Mouse (Mus musculus) neural tube, embryonic 11.5 days (tissue): ENCODE results near the gene Ajap1. TPM values are rescaled to one million over a fixed set of nuclear protein-coding genes. Genes with fewer than 3 reads are reported as not detected.
A peak's percentile ranks its signal among the peaks of the same experiment; 100 is the strongest.

ENCODE experiments used
- ATAC-seq: fragments of 200-750 bp; cut with Nextera tagmentation; 2 replicates; pipeline ENCODE4 v1.8.0; 2017; ENCODE audit warnings: moderate number of reproducible peaks, mild to moderate bottlenecking, moderate TSS enrichment, moderate library complexity; ENCODE audit not compliant: insufficient read depth, low FRiP score, low TSS enrichment
- DNase-seq: peaks from one replicate; pipeline ENCODE4 v3.0.0-alpha.2; 2015; ENCODE audit warnings: low spot score
- H3K27ac ChIP-seq: fragments of 300-500 bp; sonication (generic); 2 replicates; pipeline ENCODE4 v1.5.1; 2014; ENCODE audit warnings: low read depth, mild to moderate bottlenecking, low read length
- H3K27me3 ChIP-seq: fragments of 300-500 bp; sonication (generic); 2 replicates; pipeline ENCODE4 v1.6.1; 2014; ENCODE audit warnings: mild to moderate bottlenecking, low read length, mixed read lengths; ENCODE audit not compliant: control insufficient read depth, insufficient read depth
- H3K36me3 ChIP-seq: fragments of 300-500 bp; sonication (generic); 2 replicates; pipeline ENCODE4 v1.6.1; 2014; ENCODE audit warnings: mild to moderate bottlenecking, low read length, moderate library complexity, mixed read lengths; ENCODE audit not compliant: control insufficient read depth, insufficient read depth
- H3K4me1 ChIP-seq: fragments of 300-500 bp; sonication (generic); 2 replicates; pipeline ENCODE4 v1.6.1; 2014; ENCODE audit warnings: low read length, mixed read lengths; ENCODE audit not compliant: control insufficient read depth, insufficient read depth
- H3K4me2 ChIP-seq: fragments of 300-500 bp; sonication (generic); 2 replicates; pipeline ENCODE4 v1.6.1; 2014; ENCODE audit warnings: low read depth, mild to moderate bottlenecking, moderate library complexity
- H3K4me3 ChIP-seq: fragments of 300-500 bp; sonication (generic); 2 replicates; pipeline ENCODE4 v1.5.1; 2014; ENCODE audit warnings: low read depth, low read length
- H3K9ac ChIP-seq: fragments of 300-500 bp; sonication (generic); 2 replicates; pipeline ENCODE4 v1.6.1; 2014; ENCODE audit warnings: mild to moderate bottlenecking, low read length
- H3K9me3 ChIP-seq: fragments of 300-500 bp; sonication (generic); 2 replicates; pipeline ENCODE4 v1.6.1; 2016; ENCODE audit warnings: low read length; ENCODE audit not compliant: control insufficient read depth
- WGBS: fragments of 180-500 bp; shearing (Covaris S2); extraction: QIAGEN DNeasy Blood & Tissue Kit; methylation state at CpG from one replicate; pipeline ENCODE4 v1.1.7; 2014; 5-methylcytosine and 5-hydroxymethylcytosine counted together
- polyA plus RNA-seq: library from polyadenylated mRNA; unstranded; fragments of >200 nt; fragmentation: Nextera tagmentation; extraction: Ambion mirVana; gene quantifications from 2 replicates; pipeline ENCODE4 v1.2.1, GENCODE M21; 2014

The Ajap1 gene
- 3.3 and 5.0 TPM in 2 replicates for polyA plus RNA-seq

DNA sequence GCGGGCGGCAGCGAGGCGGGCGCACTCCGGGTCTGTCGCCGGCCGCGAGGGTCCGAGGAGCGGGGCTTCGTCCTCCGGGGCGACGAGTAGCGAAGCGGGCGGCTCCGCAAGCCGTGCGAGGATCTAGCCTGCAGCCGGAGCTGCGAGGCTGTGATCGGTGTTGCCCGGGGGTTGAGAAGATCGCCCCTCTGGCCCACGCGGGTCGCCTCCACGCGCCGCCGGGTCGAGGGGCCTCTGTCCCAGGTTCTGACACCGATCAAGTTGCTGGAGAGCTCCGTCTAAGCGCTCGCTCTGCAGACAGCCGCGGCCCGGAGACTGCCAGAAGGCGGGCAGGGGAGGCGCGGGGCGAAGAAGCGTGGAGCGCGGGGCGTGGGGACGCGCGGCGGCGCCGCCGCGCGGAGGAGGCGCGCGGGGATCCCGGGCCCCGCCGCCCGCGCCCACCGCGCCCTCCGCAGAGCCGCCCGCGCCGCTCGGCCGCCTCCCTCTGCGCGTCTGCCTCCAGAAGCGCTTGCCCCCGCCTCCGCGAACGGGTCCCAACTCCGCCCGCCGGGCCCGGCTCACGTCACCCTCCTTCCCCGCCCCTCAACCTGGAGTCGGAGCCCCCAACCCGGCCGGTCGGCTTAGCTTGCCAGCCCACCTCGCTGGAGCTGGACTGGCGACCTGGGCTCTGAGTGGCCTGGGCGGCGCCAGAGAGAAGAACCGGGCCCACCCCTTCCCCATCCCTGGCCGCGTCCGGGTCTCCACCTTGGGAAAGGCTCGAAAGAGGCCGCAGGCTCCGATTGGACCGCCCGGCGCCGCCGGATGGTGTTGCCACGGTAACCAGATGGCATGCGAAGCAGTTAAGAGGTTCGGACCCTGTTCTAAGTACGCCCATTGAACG is at the start of gene Ajap1:
TSS of gene Ajap1 (minus strand) at position 353 of the 880 bp plus-strand sequence.
- peaks cover 28% of the 10 kb centered on the region for H3K27me3 ChIP-seq
- H3K9ac ChIP-seq: peak within 1 kb of the TSS; percentile 78
- peak within 1 kb of the TSS; percentile 53 for H3K27ac ChIP-seq
- WGBS: under 1% methylated on average over 81 of the region's 114 CpGs
- no peaks in the 10 kb centered on the region for H3K9me3 ChIP-seq
- H3K4me1 ChIP-seq: peaks cover 36% of the 10 kb centered on the region
- DNase-seq (peak; percentile 79), ATAC-seq (peak; percentile 69)
- H3K36me3 ChIP-seq: no peaks in the 10 kb centered on the region
- peak within 1 kb of the TSS; percentile 95 for H3K4me2 ChIP-seq
- peak within 1 kb of the TSS; percentile 65 for H3K4me3 ChIP-seq

GRCm38 (mm10) chr4:153530536-153530935 is 47.9 kb upstream of the Ajap1 start:
- ATAC-seq (no peak), DNase-seq (no peak)

GRCm38 (mm10) chr4:153521601-153522000 is 39.0 kb upstream of the Ajap1 start:
- WGBS: 82% methylated on average over 1 of the region's 1 CpGs
- ATAC-seq: no peak
- DNase-seq: no peak

More at GRCm38 (mm10) chr4:153530536-153530935, 47.9 kb upstream of the Ajap1 start:
- Histone ChIP-seq H3K27me3 (no peaks in the 10 kb centered on the region), H3K4me2 (no peak overlapping the region), H3K4me1 (no peaks in the 10 kb centered on the region), H3K4me3 (no peak overlapping the region), H3K9me3 (no peaks in the 10 kb centered on the region), H3K9ac (no peak overlapping the region), H3K27ac (no peak overlapping the region), H3K36me3 (no peaks in the 10 kb centered on the region)
- WGBS: 67% methylated on average over 14 of the region's 14 CpGs

DNA sequence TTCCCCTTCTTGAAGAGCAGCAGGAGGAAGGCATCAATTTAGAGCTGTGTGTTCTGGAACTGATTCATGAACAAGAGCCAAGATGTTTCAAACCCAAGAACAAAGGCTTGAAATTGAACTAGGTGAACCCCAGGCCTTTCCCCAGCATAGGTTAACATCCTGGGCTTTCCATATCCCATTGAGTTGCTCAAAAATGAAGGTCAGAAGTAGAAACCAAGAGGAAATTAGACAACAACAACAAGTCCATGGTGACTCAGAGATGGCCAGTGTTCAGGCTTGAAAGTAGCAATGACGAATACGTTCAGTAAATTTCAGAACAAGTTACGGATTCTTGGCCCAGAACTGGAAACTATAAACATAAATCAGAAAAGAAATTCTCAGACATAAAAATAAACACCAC is 37.3 kb upstream of the Ajap1 start:
- WGBS: 88% methylated on average over 3 of the region's 3 CpGs
- H3K27me3 ChIP-seq: no peaks in the 10 kb centered on the region

More at GRCm38 (mm10) chr4:153521601-153522000, 39.0 kb upstream of the Ajap1 start:
- H3K9ac ChIP-seq: no peak overlapping the region
- no peaks in the 10 kb centered on the region for H3K9me3 ChIP-seq
- no peaks in the 10 kb centered on the region for H3K27me3 ChIP-seq
- no peaks in the 10 kb centered on the region for H3K4me1 ChIP-seq
- H3K4me2 ChIP-seq: no peak overlapping the region
- H3K4me3 ChIP-seq: no peak overlapping the region
- no peak overlapping the region for H3K27ac ChIP-seq
- no peaks in the 10 kb centered on the region for H3K36me3 ChIP-seq

GRCm38 (mm10) chr4:153519289-153519688 is 36.7 kb upstream of the Ajap1 start:
- H3K27ac ChIP-seq: no peak overlapping the region
- no peak overlapping the region for H3K4me3 ChIP-seq
- WGBS: 91% methylated on average over 1 of the region's 1 CpGs
- DNase-seq (no peak), ATAC-seq (no peak)
- no peak overlapping the region for H3K9ac ChIP-seq
- no peaks in the 10 kb centered on the region for H3K9me3 ChIP-seq
- no peaks in the 10 kb centered on the region for H3K4me1 ChIP-seq
- no peaks in the 10 kb centered on the region for H3K27me3 ChIP-seq
- no peak overlapping the region for H3K4me2 ChIP-seq
- H3K36me3 ChIP-seq: no peaks in the 10 kb centered on the region

More for the DNA sequence above, 37.3 kb upstream of the Ajap1 start:
- no peak overlapping the region for H3K4me3 ChIP-seq
- H3K4me2 ChIP-seq: no peak overlapping the region
- no peak overlapping the region for H3K9ac ChIP-seq
- no peaks in the 10 kb centered on the region for H3K4me1 ChIP-seq
- no peaks in the 10 kb centered on the region for H3K9me3 ChIP-seq
- ATAC-seq (no peak), DNase-seq (no peak)
- no peak overlapping the region for H3K27ac ChIP-seq
- no peaks in the 10 kb centered on the region for H3K36me3 ChIP-seq

DNA sequence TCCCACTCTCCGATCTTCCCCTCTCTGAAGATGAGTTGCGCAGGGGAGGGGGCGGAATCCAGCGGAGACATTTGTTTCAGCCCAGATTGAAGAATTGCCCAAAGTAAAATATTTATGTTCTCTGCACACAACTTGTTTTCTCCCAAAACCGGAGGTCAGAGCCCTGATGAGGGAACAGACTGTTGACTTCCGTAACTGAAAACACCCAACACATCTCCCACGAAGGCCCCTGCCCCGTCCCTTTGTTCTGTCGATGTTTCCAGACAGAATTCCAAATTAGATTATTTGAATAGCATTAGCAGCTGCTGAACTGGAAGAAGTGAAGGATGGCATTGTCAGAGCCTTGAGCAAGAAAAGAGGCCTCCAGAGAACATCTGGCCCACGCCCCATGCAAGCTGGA is 33.2 kb upstream of the Ajap1 start:
- no peak overlapping the region for H3K4me3 ChIP-seq
- no peaks in the 10 kb centered on the region for H3K36me3 ChIP-seq
- H3K4me2 ChIP-seq: no peak overlapping the region
- H3K4me1 ChIP-seq: no peaks in the 10 kb centered on the region
- DNase-seq (peak; percentile 46), ATAC-seq (no peak)
- no peaks in the 10 kb centered on the region for H3K9me3 ChIP-seq
- 49% methylated on average over 10 of the region's 10 CpGs for WGBS
- H3K27me3 ChIP-seq: no peaks in the 10 kb centered on the region
- no peak overlapping the region for H3K9ac ChIP-seq
- no peak overlapping the region for H3K27ac ChIP-seq

DNA sequence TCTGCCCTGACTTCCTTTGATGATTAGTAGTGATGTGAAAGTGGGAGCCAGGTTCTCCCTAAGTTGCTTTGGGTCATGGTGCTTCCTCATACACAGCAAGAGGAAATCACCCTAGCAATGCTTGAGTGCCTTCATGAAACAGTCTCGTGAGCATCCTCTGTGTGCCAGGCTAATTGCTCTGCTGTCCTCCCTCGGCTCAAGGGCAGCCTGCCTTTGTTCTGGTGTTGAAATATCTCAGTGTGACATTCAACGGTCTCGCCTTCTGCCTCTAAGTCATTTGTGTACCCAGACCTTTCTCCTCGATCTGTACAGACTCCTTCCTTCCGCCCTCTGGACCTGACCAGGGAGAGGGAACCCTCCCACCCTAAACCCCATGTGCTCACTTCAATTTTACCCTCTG is 31.5 kb upstream of the Ajap1 start:
- Histone ChIP-seq H3K4me1 (no peaks in the 10 kb centered on the region), H3K4me3 (no peak overlapping the region), H3K36me3 (no peaks in the 10 kb centered on the region), H3K9me3 (no peaks in the 10 kb centered on the region), H3K27me3 (no peaks in the 10 kb centered on the region), H3K9ac (no peak overlapping the region), H3K4me2 (no peak overlapping the region), H3K27ac (no peak overlapping the region)
- WGBS: 82% methylated on average over 6 of the region's 6 CpGs
- DNase-seq (no peak), ATAC-seq (no peak)

- Histone ChIP-seq H3K4me2 (no peak overlapping the region), H3K9ac (no peak overlapping the region), H3K9me3 (no peaks in the 10 kb centered on the region), H3K36me3 (no peaks in the 10 kb centered on the region), H3K27me3 (no peaks in the 10 kb centered on the region), H3K4me1 (no peaks in the 10 kb centered on the region), H3K4me3 (no peak overlapping the region), H3K27ac (no peak overlapping the region)
- ATAC-seq (no peak), DNase-seq (no peak)
- WGBS: 89% methylated on average over 1 of the region's 1 CpGs
Observed at GRCm38 (mm10) chr4:153511530-153511929, 28.9 kb upstream of the Ajap1 start.

DNA sequence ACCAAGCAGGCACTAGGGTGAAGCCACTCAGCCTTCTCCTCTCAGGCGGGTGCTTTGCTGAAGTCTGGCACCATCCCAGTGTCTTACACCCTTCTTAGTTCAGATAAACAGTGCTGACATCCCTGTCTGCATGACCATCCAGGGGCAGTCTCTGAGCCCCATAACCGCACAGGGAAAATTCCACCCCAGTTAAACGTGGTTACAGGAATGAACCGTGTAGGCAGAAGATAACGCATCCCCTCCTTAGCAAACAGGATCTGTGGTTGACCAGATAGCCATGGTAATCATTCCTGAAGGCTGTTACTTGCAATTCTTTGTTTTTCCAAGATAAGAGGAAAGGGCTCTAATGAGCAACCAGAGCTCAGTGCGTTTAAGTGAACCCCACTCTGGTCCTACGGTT is 19.3 kb upstream of the Ajap1 start:
- Histone ChIP-seq H3K4me2 (no peak overlapping the region), H3K36me3 (no peaks in the 10 kb centered on the region), H3K9ac (no peak overlapping the region), H3K4me1 (no peaks in the 10 kb centered on the region; the same call in 1 of the 2 replicates), H3K9me3 (no peaks in the 10 kb centered on the region; the same call in 1 of the 2 replicates), H3K27me3 (no peaks in the 10 kb centered on the region), H3K27ac (no peak overlapping the region), H3K4me3 (no peak overlapping the region)
- DNase-seq: no peak
- ATAC-seq: no peak
- 89% methylated on average over 7 of the region's 7 CpGs for WGBS
